Mouse (Mus musculus): ENCODE data around the gene Ghdc. TPM values are rescaled to one million over a fixed set of nuclear protein-coding genes. Genes with fewer than 3 reads are reported as not detected.

Ghdc gene
- total and polyA plus RNA-seq, 2 experiments, result 7.1 to 17.0 TPM

DNA sequence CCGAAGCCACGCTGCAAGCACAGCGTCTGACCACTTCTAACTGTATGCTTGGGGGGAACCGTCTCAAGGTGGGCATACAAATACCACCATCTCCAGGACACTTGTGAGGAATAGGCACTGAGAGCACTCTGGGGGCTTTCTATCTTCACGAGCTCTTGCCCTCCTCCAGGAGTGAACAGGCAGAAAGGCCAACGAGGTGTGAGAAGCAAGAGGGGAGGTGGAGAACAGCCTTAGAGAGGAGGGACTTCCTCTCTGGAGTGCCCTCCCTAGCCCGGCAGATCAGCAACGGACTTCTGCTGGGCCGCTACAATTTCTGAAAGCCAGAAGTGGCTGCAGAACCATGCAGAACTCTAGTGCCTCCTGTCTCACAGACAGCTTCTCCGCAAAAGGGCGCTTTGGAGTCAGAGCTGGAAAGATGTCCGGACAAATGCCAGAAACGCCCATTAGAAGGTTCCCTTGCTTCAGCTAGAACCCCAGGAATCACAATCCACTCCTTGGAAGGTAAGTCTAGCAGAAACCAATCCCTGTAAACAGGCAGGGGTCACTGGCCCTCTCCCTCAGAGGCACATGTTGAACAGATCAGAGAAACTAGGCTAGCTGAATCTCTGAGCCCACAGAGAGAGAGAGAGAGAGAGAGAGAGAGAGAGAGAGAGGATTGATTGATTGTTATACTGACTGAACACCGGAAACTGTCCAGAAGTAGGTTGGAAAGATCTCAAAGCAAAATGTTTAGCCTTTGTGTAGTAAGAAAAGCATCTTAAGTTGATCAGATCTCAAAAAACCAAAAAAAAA lies 34.6 kb downstream of the Ghdc start:
- no peak for DNase-seq (ENCODE audit: extremely low read depth, low read depth, low spot score)
- Histone ChIP-seq H3K79me2 (ENCODE audit: control insufficient read depth, insufficient read depth, low read length) (peaks cover 57% of the 10 kb centered on the region), H3K27ac (replicated peaks; ENCODE audit: insufficient read depth, low read depth, low read length) (peak overlapping the region; percentile 27), H3K4me1 (ENCODE audit: control insufficient read depth, insufficient read depth, low read length) (peaks cover 18% of the 10 kb centered on the region), H3K9ac (ENCODE audit: low read depth, low read length) (peak overlapping the region; percentile 19), H3K36me3 (ENCODE audit: control insufficient read depth, insufficient read depth, low read length) (peaks cover 2% of the 10 kb centered on the region; the same call in 1 of the 2 replicates), H3K27me3 (ENCODE audit: control insufficient read depth, insufficient read depth, low read length) (no peaks in the 10 kb centered on the region), H3K4me3 (ENCODE audit: insufficient read depth, low read depth, low read length) (peak overlapping the region; percentile 17; the same call in 1 of the 2 replicates)
- 40% methylated on average over 14 of the region's 14 CpGs for whole genome bisulfite sequencing
- TF ChIP-seq CTCF (IDR thresholded peaks at IDR 0.05; ENCODE audit: low read depth, low read length), result no peak
- TF ChIP-seq POLR2A (IDR thresholded peaks at IDR 0.05; ENCODE audit: extremely low read depth, insufficient read depth, low read length), result no peak

DNA sequence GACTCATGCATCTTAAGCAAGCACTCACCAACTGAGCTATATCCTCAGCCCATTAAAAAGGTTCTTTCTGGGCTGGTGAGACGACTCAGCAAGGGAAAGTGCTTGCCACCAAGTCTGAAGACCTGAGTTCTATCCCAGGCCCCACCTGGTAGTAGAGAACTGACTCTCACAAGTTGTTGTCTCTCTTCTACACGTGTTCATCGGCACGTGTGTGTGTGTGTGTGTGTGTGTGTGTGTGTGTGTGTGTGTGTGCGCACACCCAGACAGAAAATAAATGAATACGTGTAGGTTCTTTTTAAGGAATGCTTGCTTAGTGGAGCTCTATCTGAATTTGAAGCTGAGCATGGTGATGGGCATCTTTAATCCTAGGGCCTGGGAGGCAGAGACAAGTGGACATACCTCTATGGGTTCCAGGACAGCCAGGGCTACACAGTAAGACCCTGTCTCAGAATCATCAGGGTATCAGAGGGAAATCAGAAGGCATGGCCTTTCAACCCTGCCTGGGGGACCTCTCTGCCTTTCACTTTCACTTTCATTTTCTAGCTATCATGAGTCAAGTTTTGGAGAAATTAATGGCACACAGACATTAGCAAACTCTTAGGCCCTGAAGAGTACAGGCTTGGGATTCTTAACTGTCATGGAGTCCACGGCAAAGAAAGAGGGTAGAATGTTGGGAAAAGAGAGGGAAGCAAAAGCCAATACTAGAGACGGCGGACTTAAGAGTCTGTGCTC lies 35.5 kb downstream of the Ghdc start:
- 84% methylated on average over 9 of the region's 9 CpGs for WGBS
- TF ChIP-seq POLR2A (IDR thresholded peaks at IDR 0.05; ENCODE audit: extremely low read depth, insufficient read depth, low read length) (no peak), CTCF (IDR thresholded peaks at IDR 0.05; ENCODE audit: low read depth, low read length) (no peak)
- DNase-seq (ENCODE audit: extremely low read depth, low read depth, low spot score), result no peak
- peak overlapping the region; percentile 27 for H3K27ac ChIP-seq (replicated peaks; ENCODE audit: insufficient read depth, low read depth, low read length)
- peak overlapping the region; percentile 19 for H3K9ac ChIP-seq (ENCODE audit: low read depth, low read length)
- peaks cover 65% of the 10 kb centered on the region for H3K79me2 ChIP-seq (ENCODE audit: control insufficient read depth, insufficient read depth, low read length)
- H3K4me1 ChIP-seq (ENCODE audit: control insufficient read depth, insufficient read depth, low read length), result peaks cover 18% of the 10 kb centered on the region
- peaks cover 2% of the 10 kb centered on the region; the same call in 1 of the 2 replicates for H3K36me3 ChIP-seq (ENCODE audit: control insufficient read depth, insufficient read depth, low read length)
- no peaks in the 10 kb centered on the region for H3K27me3 ChIP-seq (ENCODE audit: control insufficient read depth, insufficient read depth, low read length)
- no peak overlapping the region for H3K4me3 ChIP-seq (ENCODE audit: insufficient read depth, low read depth, low read length)

DNA sequence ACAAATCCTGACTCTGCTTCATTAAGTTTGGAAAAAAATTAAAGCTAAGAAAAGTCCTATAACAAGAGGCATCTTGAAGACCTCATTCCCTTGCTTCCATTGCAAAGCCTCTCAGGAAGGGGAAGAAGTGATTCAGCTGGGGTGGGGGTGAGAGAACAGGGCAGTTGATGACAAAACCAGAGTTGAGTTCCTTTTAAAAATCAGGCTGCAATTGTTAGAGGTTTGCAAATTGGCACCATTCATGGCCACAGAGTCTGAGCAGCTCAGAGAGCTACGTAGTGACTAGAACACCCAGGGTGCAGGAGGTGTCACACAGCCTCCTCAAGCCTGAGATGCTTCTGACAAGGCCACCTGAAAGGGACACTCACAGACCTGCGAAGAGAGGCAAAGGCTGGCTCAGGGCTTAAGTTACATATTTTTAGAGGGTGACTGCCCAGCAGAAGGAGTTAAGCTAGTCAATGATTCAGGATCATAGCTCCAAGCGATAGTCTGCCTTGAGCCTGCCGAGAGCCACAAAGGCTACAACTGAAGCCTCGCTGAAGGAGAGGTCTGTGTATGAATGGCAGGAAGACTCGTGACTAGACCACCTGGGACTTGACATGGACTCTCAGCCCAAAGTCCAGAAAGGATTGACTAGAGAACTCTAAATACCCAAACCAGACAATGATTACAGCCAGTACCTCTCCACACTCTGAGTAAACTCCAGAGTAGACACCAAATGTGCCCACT lies 40.1 kb downstream of the Ghdc start:
- Histone ChIP-seq H3K4me1 (ENCODE audit: control insufficient read depth, insufficient read depth, low read length) (peaks cover 10% of the 10 kb centered on the region), H3K9ac (ENCODE audit: low read depth, low read length) (no peak overlapping the region), H3K27me3 (ENCODE audit: control insufficient read depth, insufficient read depth, low read length) (no peaks in the 10 kb centered on the region), H3K27ac (replicated peaks; ENCODE audit: insufficient read depth, low read depth, low read length) (no peak overlapping the region), H3K79me2 (ENCODE audit: control insufficient read depth, insufficient read depth, low read length) (peaks cover 63% of the 10 kb centered on the region), H3K36me3 (ENCODE audit: control insufficient read depth, insufficient read depth, low read length) (peaks cover 4% of the 10 kb centered on the region; the same call in 1 of the 2 replicates), H3K4me3 (ENCODE audit: insufficient read depth, low read depth, low read length) (no peak overlapping the region)
- 80% methylated on average over 6 of the region's 6 CpGs for WGBS
- DNase-seq (ENCODE audit: extremely low read depth, low read depth, low spot score), result no peak
- TF ChIP-seq CTCF (IDR thresholded peaks at IDR 0.05; ENCODE audit: low read depth, low read length) (no peak), POLR2A (IDR thresholded peaks at IDR 0.05; ENCODE audit: extremely low read depth, insufficient read depth, low read length) (no peak)

DNA sequence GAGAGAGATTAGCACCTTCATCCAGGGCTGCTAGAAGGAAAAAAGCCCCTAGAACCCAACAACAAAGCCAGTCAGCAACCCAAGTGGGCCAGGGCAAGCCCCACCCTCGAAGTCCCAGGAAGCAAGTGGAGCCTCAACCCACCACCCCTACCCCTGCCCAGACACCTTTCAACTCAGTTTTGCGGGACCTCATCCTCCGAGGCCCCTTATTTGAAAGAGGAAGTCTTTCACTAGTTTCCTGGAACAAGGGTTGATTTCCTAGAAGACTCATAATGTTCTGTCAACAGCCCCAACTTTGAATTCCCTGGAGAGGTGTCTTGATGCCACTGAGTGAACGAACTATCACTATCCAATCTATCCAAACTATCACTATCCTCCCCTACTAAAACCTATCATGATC lies 40.8 kb downstream of the Ghdc start:
- no peak for TF ChIP-seq POLR2A (IDR thresholded peaks at IDR 0.05; ENCODE audit: extremely low read depth, insufficient read depth, low read length)
- no peak for TF ChIP-seq CTCF (IDR thresholded peaks at IDR 0.05; ENCODE audit: low read depth, low read length)
- 82% methylated on average over 4 of the region's 4 CpGs for WGBS
- Histone ChIP-seq H3K79me2 (ENCODE audit: control insufficient read depth, insufficient read depth, low read length) (peaks cover 56% of the 10 kb centered on the region), H3K4me3 (ENCODE audit: insufficient read depth, low read depth, low read length) (no peak overlapping the region), H3K27me3 (ENCODE audit: control insufficient read depth, insufficient read depth, low read length) (no peaks in the 10 kb centered on the region), H3K36me3 (ENCODE audit: control insufficient read depth, insufficient read depth, low read length) (peaks cover 4% of the 10 kb centered on the region; the same call in 1 of the 2 replicates), H3K4me1 (ENCODE audit: control insufficient read depth, insufficient read depth, low read length) (peaks cover 13% of the 10 kb centered on the region), H3K27ac (replicated peaks; ENCODE audit: insufficient read depth, low read depth, low read length) (no peak overlapping the region), H3K9ac (ENCODE audit: low read depth, low read length) (no peak overlapping the region)
- DNase-seq (ENCODE audit: extremely low read depth, low read depth, low spot score), result no peak

DNA sequence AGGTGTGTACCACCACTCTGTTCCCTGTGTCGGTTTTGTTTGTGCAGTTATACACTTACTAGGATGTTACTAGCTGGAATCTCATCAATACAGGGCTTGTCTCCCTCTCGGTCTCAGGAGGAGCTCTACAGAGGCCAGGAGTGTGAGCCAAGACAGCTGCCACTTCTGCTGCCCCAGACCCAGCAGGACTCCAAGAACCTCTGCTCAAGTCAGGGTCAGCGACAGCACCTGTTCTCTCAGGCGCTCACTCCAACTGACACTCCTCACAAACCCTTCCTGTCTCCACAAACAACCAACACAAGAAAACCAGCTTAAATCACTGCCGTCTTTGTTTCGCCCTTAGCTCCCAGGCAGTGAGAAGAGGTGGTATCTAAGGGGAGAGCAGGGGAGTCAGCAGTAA lies 42.2 kb downstream of the Ghdc start:
- TF ChIP-seq CTCF (IDR thresholded peaks at IDR 0.05; ENCODE audit: low read depth, low read length), result no peak
- no peak for TF ChIP-seq POLR2A (IDR thresholded peaks at IDR 0.05; ENCODE audit: extremely low read depth, insufficient read depth, low read length)
- no peak overlapping the region for H3K4me3 ChIP-seq (ENCODE audit: insufficient read depth, low read depth, low read length)
- peaks cover 22% of the 10 kb centered on the region for H3K4me1 ChIP-seq (ENCODE audit: control insufficient read depth, insufficient read depth, low read length)
- peaks cover 4% of the 10 kb centered on the region; the same call in 1 of the 2 replicates for H3K36me3 ChIP-seq (ENCODE audit: control insufficient read depth, insufficient read depth, low read length)
- peaks cover 46% of the 10 kb centered on the region for H3K79me2 ChIP-seq (ENCODE audit: control insufficient read depth, insufficient read depth, low read length)
- H3K27me3 ChIP-seq (ENCODE audit: control insufficient read depth, insufficient read depth, low read length), result no peaks in the 10 kb centered on the region
- no peak overlapping the region for H3K27ac ChIP-seq (replicated peaks; ENCODE audit: insufficient read depth, low read depth, low read length)
- WGBS, result 87% methylated on average over 6 of the region's 6 CpGs
- no peak for DNase-seq (ENCODE audit: extremely low read depth, low read depth, low spot score)
- no peak overlapping the region for H3K9ac ChIP-seq (ENCODE audit: low read depth, low read length)

Data from liver, adult 2 months (tissue).